Mouse (Mus musculus): ENCODE measurements around the gene Npvf. TPM values are rescaled to one million over a fixed set of nuclear protein-coding genes. Genes with fewer than 3 reads are reported as not detected.

Npvf gene
- not detected in 2 replicates for polyA plus RNA-seq (2012)

DNA sequence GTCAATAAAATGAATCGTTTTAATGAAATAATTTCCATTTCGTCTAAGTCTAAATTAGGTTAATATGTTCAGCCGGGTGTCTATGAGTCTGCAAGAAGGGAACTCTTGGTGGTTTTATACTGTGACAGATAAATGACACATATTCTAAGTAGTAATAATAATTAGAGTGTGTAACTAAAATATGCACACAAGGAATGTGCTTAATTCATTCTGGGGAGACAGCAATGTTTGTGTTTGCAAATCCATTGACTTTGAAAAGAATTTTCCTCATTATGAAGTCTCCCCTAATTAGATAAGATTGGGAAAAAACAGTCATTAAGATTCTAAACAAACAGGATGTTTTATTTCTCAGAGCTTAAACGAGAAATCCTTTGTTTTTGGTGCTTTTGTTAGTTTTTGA lies at the start of gene Npvf:
Gene Npvf (minus strand): TSS at position 84 of the 400 bp plus-strand sequence.
- TF ChIP-seq GATA1 (IDR thresholded peaks at IDR 0.05; ENCODE audit: low read length): no peak

DNA sequence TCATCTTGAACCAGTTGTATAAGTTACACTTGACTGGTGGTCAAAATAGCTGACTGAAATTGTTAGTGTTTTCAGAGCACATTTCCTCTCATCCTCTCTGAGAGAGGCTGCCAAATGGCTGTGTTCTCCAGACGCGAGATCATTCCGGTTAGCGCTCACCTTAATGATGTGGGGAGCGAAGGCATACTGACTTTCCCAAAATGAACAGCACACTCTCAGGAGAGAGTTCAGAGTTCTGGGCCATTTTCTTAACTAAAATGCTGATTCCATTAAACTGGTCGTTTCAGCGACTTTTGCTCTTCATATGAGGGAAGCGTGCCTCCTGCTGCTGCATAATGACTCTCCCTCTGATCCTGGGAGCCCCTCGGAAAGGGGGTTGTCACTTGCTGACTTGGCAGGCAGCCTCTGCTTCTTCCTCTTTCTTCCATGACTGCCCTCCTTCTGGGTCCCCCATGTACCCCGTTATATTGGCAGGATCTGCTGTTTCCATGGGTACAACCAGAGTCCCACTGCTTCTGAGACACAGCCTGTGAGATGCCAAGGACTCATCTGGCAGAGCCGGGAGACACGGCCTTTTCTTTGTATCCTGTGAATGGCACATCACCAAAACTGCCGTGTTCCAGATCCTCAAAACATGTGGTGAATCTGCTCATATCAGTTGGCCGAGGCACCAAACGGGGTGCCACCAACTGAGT lies 35.0 kb upstream of the Npvf start:
- no peak for TF ChIP-seq GATA1 (IDR thresholded peaks at IDR 0.05; ENCODE audit: low read length)

DNA sequence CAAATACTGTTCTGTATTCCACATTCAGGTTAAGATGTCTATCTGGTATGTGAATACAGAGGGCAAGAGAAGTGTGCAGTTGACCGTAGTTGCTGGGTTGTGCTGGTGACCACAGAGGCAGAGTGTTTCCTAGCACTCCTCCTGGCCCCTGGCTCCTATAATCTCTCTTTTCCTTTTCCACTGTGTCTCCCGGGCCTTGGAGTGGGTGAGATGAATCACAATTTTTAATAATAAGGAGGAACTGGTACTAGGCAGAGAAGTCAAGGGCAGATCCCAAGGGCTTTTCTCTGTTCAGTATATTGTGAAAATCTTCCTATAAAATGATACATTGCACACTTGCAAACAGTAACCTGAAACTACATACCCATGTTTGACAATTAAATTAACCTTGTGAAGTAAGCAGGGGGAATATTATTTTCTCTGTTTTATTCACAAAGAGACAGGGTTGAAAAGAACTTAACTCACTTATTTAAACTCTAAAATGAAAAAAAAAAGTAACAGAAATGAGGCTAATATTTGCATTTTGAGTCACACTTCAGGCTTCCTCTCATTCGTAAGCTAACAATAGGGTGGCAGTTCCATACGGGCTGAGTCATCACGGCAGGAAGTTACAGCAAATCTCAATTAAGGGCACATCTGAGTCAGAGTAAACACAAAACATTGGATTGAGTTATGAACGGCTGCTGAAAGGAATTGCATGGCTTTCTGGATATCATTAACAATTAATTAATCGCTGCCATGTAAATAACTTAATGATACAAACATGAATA lies 30.6 kb upstream of the Npvf start:
- no peak for TF ChIP-seq GATA1 (IDR thresholded peaks at IDR 0.05; ENCODE audit: low read length)

DNA sequence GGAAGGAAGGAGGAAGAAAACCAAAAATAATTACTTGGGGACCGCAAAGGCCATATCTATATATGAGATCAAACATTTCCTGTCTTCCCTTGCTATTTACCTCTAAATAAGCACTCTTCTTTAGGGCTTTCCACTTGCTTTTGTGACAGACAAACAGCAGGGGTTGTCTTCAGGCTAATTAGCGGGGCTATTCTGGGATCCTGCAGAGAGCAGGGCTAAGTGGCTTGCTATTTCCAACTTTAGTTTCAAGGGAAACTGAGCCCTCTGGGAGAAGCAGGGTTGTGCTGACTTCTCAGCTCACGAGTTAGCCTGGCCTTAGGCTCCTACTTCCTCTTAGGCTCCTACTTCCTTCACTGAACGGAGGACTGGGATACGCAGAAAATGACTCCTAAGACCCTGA lies 27.3 kb upstream of the Npvf start:
- no peak for TF ChIP-seq GATA1 (IDR thresholded peaks at IDR 0.05; ENCODE audit: low read length)

DNA sequence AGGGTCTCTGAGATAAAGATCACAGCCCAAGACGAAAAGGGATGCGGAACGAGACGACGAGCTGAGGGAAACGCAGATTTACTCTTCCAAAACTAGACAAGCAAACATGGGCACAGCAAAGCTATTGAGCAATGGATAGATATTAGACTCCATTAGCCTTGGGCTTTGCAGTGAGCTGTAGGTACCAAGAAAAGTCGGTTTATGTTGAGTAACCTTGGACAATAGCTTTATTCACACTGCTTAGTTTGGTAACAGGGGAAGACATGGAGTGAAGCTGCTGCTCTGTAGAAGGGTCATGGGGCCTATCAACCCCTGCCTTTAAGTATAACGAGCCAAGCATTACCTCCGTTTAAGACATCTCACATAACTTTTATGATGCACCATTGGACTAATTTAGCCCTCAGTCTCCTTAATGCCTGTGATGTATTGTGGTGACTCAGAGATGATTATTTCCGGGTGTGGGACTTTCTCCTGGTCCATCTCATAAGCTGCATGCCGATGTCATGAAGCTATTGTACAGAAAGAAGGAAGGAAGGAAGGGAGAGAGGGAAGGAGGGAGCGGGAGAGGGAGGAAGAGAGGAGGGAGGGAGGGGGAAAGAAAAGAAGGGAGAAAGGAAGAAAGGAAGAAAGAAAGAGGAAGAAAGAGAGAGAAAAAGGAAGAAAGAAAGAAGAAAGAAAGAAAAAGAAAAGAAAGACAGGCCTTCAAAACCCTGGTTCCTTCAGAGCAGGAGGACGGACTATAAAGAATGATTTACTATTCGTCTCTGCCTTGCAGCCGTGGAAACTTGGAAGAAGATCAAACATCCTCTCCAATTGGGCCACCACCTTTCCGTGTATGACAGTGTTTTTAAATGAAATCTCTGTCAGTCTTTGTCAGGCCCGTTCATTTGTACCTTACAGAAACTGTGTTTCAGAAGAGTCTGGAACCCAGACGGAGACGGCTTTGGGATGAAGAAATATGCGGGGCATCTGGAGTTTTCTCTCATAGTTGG lies 26.3 kb upstream of the Npvf start:
- TF ChIP-seq GATA1 (IDR thresholded peaks at IDR 0.05; ENCODE audit: low read length): no peak

DNA sequence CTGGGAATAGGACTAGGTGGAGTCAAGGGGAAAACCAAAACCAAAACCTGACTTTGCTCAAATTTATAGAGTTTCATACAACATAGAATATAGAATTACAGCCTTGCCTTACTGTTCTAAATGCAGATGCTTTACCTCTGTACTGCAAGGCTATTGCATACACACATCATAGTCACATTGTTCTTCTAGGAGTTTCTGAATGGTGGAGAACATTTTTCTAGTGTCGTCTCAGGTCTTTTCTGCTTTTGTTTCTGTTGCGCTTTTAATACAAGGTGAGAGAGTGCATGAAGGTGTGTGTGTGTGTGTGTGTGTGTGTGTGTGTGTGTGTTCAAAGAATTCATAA lies 25.2 kb upstream of the Npvf start:
- TF ChIP-seq GATA1 (IDR thresholded peaks at IDR 0.05; ENCODE audit: low read length): no peak

DNA sequence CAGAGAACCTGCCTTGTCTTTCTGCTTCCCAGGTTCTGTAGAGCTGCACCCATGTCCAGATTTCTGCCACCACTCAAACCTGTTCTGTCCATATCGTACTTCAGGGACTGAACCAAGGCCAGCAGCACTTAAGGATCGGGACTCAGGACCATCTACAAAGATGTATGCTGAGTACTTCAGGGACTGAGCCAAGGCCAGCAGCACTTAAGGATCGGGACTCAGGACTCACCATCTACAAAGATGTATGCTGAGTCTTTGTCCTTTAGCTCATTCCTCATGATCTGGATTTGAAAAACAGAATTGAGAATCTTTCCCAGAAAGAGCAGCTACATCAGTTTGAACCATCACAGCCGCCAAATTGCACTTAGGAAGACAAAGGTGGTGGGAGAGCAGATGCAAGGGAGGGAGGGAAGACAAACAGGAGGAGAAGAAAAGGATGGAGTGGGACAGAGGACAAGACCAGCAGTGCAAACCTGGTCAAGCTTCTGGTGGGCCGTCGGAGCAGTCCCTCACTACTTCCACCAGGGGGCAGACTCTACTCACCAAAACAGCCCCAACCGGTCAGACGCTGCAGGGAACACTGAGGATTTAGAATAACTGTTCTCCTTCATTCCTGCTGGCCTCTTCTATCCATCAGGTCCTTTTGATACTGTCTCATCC lies 24.7 kb upstream of the Npvf start:
- no peak for TF ChIP-seq GATA1 (IDR thresholded peaks at IDR 0.05; ENCODE audit: low read length)

DNA sequence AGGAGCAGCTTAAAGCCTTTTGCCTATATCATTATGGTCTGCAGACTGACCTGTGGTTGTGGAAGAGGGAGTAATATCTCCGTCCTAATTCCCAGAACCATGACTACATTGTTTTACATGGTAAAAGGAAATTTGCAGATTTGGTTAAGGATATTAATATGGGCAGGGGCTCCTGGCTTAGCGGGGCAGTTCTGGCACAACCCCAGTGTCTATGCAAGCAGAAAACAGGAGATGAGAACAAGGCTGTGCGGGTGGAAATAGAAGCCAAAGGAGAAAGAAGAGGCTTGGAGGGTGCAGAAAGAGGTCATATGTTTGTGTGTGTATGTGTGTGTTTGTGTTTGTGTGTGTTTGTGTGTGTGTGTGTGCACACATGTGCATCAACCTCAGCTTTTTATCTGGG lies 17.0 kb upstream of the Npvf start:
- TF ChIP-seq GATA1 (IDR thresholded peaks at IDR 0.05; ENCODE audit: low read length): no peak

DNA sequence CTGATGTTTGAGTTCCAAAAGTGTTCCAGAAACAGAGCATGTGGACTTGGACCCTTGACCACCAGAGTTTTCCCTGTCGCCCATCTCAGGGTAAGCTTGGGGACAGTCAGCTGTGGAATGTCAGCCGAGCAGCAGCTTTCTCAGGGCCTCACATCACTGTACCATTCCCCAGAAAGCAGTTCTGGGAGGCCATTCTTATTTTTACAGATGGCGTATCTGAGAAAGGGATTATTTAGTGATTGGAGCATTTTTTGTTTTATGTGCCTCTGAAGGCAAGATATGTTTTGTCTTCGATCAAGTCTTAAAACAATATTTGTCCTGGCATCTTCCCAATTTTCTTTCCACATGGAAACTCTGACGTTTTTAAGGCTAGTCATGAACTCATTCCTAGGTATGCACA lies 12.7 kb upstream of the Npvf start:
- no peak for TF ChIP-seq GATA1 (IDR thresholded peaks at IDR 0.05; ENCODE audit: low read length)

DNA sequence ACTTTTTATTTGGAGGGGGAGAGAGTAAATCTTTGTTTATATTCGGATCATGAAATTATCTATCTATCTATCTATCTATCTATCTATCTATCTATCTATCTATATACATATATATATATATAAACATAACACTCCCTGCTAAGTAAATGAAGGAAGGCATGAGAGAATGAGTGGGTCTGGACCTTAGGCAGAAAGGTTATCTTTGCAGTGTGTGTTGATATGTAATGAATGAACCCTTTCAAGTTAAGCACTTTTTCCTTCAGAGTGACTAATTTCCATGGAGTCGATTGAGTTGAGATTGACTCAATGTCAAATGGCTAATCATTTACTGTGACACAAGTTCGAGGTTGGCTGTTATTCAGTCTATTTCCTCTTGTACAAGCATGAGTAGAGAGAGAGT lies 10.8 kb upstream of the Npvf start:
- no peak for TF ChIP-seq GATA1 (IDR thresholded peaks at IDR 0.05; ENCODE audit: low read length)

DNA sequence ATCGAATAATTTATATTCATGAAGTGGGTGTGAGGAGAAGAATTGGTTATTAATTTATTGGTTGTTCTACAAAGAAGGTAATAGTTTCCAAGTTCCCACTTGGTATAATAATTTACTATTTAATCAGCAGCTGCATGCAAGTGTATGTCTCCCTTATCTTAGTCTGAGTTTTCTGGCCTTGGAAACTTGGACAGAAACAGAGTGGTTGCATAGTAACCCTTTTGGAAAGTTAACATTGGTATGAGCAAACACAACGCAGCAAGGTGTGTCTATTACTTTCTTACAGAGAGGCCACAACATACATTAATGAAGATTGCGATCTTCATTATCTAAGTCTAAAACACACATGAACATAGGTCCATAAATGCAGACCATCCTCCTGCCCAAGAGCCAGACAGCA lies 10.0 kb upstream of the Npvf start:
- TF ChIP-seq GATA1 (IDR thresholded peaks at IDR 0.05; ENCODE audit: low read length): no peak

DNA sequence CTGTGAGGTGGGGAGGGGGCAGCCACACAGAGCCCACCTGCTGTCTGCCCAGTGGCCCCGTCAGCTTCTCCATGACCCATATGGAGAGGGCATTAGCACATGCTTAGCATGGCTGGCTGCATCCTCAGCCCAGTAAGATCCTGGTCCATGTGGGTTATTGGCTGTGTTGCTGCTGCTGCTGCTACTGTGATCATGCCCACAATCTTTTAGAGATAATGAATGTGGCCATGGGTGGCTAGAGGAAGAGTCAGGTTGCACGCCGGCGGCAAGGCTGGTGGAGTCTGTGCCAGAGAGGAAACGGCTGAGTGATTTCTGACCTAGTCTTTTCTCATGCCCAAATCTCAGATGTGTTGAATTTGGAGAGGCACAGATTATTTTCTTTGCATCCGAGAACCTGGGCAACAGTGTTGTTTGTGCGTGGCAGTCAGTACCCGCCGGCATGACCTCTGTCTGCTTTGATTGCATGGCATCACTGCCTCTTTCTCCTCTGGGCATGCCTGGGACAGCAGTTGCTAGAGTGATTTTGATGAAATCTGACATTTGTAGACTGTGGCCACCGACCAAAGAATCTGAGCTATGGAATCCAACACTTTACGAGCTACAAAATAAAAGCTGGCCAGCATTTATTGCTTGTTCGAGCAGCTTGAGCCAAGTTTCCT lies 8.8 kb upstream of the Npvf start:
- TF ChIP-seq GATA1 (IDR thresholded peaks at IDR 0.05; ENCODE audit: low read length): no peak

DNA sequence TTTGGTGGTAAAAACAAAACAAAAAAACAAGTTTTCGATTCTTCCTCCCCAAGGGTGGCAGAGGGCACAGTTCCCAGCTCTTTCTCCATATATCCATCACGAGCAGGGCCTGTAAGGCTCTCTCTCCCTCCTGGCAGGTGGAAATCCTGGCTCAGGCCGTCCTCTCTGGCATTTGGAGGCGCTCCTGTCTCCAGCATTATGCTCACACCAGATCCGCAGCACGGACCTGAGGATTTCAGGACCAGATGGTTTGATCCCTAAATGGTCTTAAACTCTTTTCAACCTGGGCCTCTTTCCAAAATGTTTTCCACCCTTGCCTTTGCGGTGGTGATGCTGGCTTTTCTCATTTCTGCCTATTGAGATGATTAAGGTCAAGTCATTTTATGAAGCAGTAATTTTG lies 7.5 kb upstream of the Npvf start:
- no peak for TF ChIP-seq GATA1 (IDR thresholded peaks at IDR 0.05; ENCODE audit: low read length)

DNA sequence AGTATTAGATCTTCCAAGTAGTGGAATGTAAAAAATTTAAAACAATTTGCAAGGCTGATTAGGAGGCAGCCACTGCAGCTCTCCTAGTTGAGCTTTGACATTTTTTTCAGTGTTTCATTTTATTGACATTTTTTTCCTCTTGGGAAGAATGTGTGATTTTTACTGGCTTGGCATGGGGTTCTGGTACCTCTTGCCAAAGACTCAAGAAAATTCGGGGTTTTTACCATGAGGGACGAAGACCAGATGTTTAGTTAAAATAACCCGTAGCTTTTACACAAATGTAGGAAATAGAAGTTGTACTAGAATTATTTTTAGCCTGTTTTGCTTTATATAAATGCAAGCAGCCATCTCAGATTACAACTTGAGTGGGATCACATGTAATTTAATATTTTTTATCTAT lies 4.2 kb upstream of the Npvf start:
- no peak for TF ChIP-seq GATA1 (IDR thresholded peaks at IDR 0.05; ENCODE audit: low read length)

DNA sequence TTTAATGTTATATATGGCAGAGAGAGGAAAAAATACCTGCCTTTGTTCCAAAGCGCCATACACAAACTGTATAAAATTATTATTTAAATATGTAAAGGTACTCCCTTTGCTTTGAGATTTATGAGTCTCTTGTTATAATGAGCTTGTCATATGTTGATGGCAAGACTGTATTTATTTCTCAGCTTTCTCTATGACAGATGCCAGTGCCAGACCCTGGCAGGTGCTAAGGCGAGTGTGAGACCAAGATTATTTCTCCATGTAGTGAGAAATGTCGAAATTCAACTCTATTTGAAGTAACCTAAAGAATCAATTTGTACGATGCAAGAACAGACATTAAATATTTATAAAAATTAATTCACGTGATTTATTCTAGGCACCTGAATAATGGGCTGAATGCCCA lies 3.8 kb upstream of the Npvf start:
- TF ChIP-seq GATA1 (IDR thresholded peaks at IDR 0.05; ENCODE audit: low read length): no peak

Measured in G1E-ER4 (cell line).